Mouse (Mus musculus): Measurements from ENCODE around the gene Hfe2.

- TF ChIP-seq CTCF (IDR thresholded peaks at IDR 0.05; ENCODE audit: insufficient read depth, low read depth, low read length) = no peak
- no peak for TF ChIP-seq POLR2A (IDR thresholded peaks at IDR 0.05; ENCODE audit: insufficient read depth, low read depth, low read length)
These were observed 21.0 kb upstream of the Hfe2 start for GRCm38 (mm10) chr3:96503946-96504345.
